ENCODE assay signal across 9 mouse cellular contexts in genomic region chr19:45695496-45696280, GRCm38 (mm10). TPM values are rescaled to one million over a fixed set of nuclear protein-coding genes. Genes with fewer than 3 reads are reported as not detected.
DNase-seq lines count a peak whose midpoint lies in the region; ATAC-seq lines count a peak whose summit lies in the region.
"Had no signal": no experiment of that assay in that cellular context is flagged by ENCODE, and none has a peak within 500 bp of the region (broad histone marks: within the 10 kb centered on the region; RNA-seq: fewer than 3 reads in every experiment).

No protein-coding gene starts in this region.

- peak overlapping the region; percentile 22; the same call in 1 of the 2 replicates for H3K4me2 ChIP-seq in lung, embryonic 15.5 days
- H3K4me2 ChIP-seq in embryonic facial prominence, embryonic 13.5 days, result peak overlapping the region; percentile 32
- H3K4me2 ChIP-seq in midbrain, embryonic 12.5 days (replicated peaks), result peak overlapping the region; percentile 35

- no peak for ATAC-seq in lung, embryonic 15.5 days (ENCODE audit: borderline replicate concordance, extremely low read depth, low FRiP score, low TSS enrichment)
- no peak for ATAC-seq in embryonic facial prominence, embryonic 13.5 days (ENCODE audit: insufficient number of reproducible peaks, insufficient read depth, low FRiP score, low TSS enrichment, low read depth)
- no peak for ATAC-seq in midbrain, embryonic 12.5 days (ENCODE audit: low FRiP score, low read depth)

- H3K9me3 ChIP-seq in lung, embryonic 15.5 days, result no peaks in the 10 kb centered on the region
- no peaks in the 10 kb centered on the region for H3K9me3 ChIP-seq in embryonic facial prominence, embryonic 13.5 days
- no peaks in the 10 kb centered on the region for H3K9me3 ChIP-seq in heart, embryonic 10.5 days
- no peaks in the 10 kb centered on the region for H3K9me3 ChIP-seq in midbrain, embryonic 12.5 days

- WGBS in lung, embryonic 15.5 days, result 32% methylated on average over 25 of the region's 25 CpGs
- WGBS in embryonic facial prominence, embryonic 13.5 days, result 35% methylated on average over 25 of the region's 25 CpGs
- WGBS in heart, embryonic 10.5 days, result 42% methylated on average over 25 of the region's 25 CpGs
- 16% methylated on average over 25 of the region's 25 CpGs for WGBS in midbrain, embryonic 12.5 days

- H3K27me3 ChIP-seq in lung, embryonic 15.5 days, result no peaks in the 10 kb centered on the region
- no peaks in the 10 kb centered on the region for H3K27me3 ChIP-seq in embryonic facial prominence, embryonic 13.5 days
- H3K27me3 ChIP-seq in heart, embryonic 10.5 days (ENCODE audit: insufficient read depth, poor library complexity, severe bottlenecking), result no peaks in the 10 kb centered on the region
- H3K27me3 ChIP-seq in midbrain, embryonic 12.5 days, result peaks cover 44% of the 10 kb centered on the region

- H3K4me1 ChIP-seq in lung, embryonic 15.5 days, result no peaks in the 10 kb centered on the region
- H3K4me1 ChIP-seq in embryonic facial prominence, embryonic 13.5 days, result peaks cover 8% of the 10 kb centered on the region; the same call in 1 of the 2 replicates
- H3K4me1 ChIP-seq in heart, embryonic 10.5 days, result peaks cover 16% of the 10 kb centered on the region
- peaks cover 10% of the 10 kb centered on the region; the same call in 1 of the 2 replicates for H3K4me1 ChIP-seq in midbrain, embryonic 12.5 days

- H3K36me3 ChIP-seq in lung, embryonic 15.5 days, result no peaks in the 10 kb centered on the region
- H3K36me3 ChIP-seq in embryonic facial prominence, embryonic 13.5 days, result no peaks in the 10 kb centered on the region
- peaks cover 4% of the 10 kb centered on the region; the same call in 1 of the 2 replicates for H3K36me3 ChIP-seq in heart, embryonic 10.5 days
- no peaks in the 10 kb centered on the region for H3K36me3 ChIP-seq in midbrain, embryonic 12.5 days

- no peak overlapping the region for H3K27ac ChIP-seq in lung, embryonic 15.5 days
- H3K27ac ChIP-seq in embryonic facial prominence, embryonic 13.5 days, result no peak overlapping the region
- H3K27ac ChIP-seq in heart, embryonic 10.5 days, result peak overlapping the region; percentile 71
- H3K27ac ChIP-seq in midbrain, embryonic 12.5 days (replicated peaks), result no peak overlapping the region

- no peak for DNase-seq in lung, postnatal 4 days
- DNase-seq in heart, embryonic 10.5 days (ENCODE audit: low spot score), result no peak
- no peak for DNase-seq in natural killer cell, adult 2 months (ENCODE audit: low spot score in 2 of 2)
- DNase-seq in testis, postnatal 10 days (ENCODE audit: low spot score), result no peak
- DNase-seq: retina, postnatal 1 day; thymus, postnatal 25 days had no signal

- no peak overlapping the region for H3K4me3 ChIP-seq in lung, embryonic 15.5 days
- H3K4me3 ChIP-seq in embryonic facial prominence, embryonic 13.5 days, result no peak overlapping the region
- peak overlapping the region; percentile 7; the same call in 1 of the 2 replicates for H3K4me3 ChIP-seq in heart, embryonic 10.5 days
- H3K4me3 ChIP-seq in midbrain, embryonic 12.5 days, result no peak overlapping the region

- H3K9ac ChIP-seq in lung, embryonic 15.5 days, result no peak overlapping the region
- H3K9ac ChIP-seq in embryonic facial prominence, embryonic 13.5 days, result no peak overlapping the region
- 0 out of 2 replicates have a peak overlapping the region, but pooled peaks have one; percentile 21 for H3K9ac ChIP-seq in midbrain, embryonic 12.5 days (replicated peaks)

RNA-seq across cellular contexts. Expression of gene Fbxw4, which starts 35.6 kb away (rescaled TPM):
- 4.1 and 5.6 TPM in 2 replicates for polyA plus RNA-seq in lung, embryonic 15.5 days (2015; fragmentation: Nextera tagmentation; extraction: Ambion mirVana)
- 6.2 and 6.9 TPM in 2 replicates for polyA plus RNA-seq in embryonic facial prominence, embryonic 13.5 days (2015; fragmentation: Nextera tagmentation; extraction: Ambion mirVana)
- polyA plus RNA-seq in heart, embryonic 10.5 days (2016; fragmentation: Nextera tagmentation; extraction: Ambion mirVana), result 5.5 and 6.0 TPM in 2 replicates
- 4.2 and 5.9 TPM in 2 replicates for polyA plus RNA-seq in midbrain, embryonic 12.5 days (2016; fragmentation: Nextera tagmentation; extraction: Ambion mirVana)

RNA-seq across cellular contexts. Expression of gene Fgf8, which starts 47.0 kb away (rescaled TPM):
- not detected in 2 replicates for polyA plus RNA-seq in lung, embryonic 15.5 days (2015; fragmentation: Nextera tagmentation; extraction: Ambion mirVana)
- polyA plus RNA-seq in embryonic facial prominence, embryonic 13.5 days (2015; fragmentation: Nextera tagmentation; extraction: Ambion mirVana), result 1.6 and 2.5 TPM in 2 replicates
- polyA plus RNA-seq in heart, embryonic 10.5 days (2016; fragmentation: Nextera tagmentation; extraction: Ambion mirVana), result 1.9 and 8.8 TPM in 2 replicates
- polyA plus RNA-seq in midbrain, embryonic 12.5 days (2016; fragmentation: Nextera tagmentation; extraction: Ambion mirVana), result 4.3 and 5.7 TPM in 2 replicates

RNA-seq across cellular contexts. Expression of gene Npm3, which starts 53.7 kb away (rescaled TPM):
- polyA plus RNA-seq in lung, embryonic 15.5 days (2015; fragmentation: Nextera tagmentation; extraction: Ambion mirVana), result 17.0 and 17.2 TPM in 2 replicates
- polyA plus RNA-seq in embryonic facial prominence, embryonic 13.5 days (2015; fragmentation: Nextera tagmentation; extraction: Ambion mirVana), result 16.8 and 17.7 TPM in 2 replicates
- polyA plus RNA-seq in heart, embryonic 10.5 days (2016; fragmentation: Nextera tagmentation; extraction: Ambion mirVana), result 12.3 and 13.6 TPM in 2 replicates
- polyA plus RNA-seq in midbrain, embryonic 12.5 days (2016; fragmentation: Nextera tagmentation; extraction: Ambion mirVana), result 7.7 and 8.4 TPM in 2 replicates
